Mouse (Mus musculus): Measurements from ENCODE around the gene Gm20458.

Gene Gm20458

DNA sequence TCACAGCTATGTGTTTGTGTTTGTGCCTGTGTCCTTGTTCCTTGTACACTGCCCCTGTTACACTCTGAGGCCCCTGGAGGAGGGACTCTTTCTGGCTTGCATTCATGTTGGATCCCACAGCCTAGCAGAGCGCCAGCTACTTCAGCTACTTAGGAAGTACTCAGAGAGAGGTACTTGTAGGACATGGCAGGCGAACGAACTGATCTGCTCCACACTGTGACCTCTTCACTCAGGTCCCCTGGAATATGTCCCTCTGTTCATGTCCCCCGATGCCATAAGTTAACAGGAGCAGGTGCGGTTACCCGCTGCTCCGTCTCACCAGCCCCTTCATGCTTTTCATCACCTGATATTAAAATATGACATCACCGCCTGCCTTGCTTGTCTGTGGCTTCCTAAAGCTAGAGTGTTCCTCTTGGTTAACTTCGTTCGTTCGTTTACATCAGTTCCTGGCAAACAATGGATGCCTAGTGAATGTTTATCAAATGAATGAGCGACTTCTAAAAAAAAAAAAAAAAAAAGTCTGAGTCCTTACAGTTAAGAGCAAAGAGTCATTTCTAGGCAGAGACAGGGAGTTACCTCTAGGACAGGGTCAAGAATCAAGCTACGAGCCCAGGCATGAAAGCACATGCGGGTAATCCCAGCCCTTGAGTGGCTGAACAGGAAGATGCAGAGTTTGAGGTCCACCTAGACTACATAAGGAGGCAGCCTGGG lies 7.6 kb upstream of the Gm20458 start:
- DNase-seq (ENCODE audit: low spot score) = no peak

DNA sequence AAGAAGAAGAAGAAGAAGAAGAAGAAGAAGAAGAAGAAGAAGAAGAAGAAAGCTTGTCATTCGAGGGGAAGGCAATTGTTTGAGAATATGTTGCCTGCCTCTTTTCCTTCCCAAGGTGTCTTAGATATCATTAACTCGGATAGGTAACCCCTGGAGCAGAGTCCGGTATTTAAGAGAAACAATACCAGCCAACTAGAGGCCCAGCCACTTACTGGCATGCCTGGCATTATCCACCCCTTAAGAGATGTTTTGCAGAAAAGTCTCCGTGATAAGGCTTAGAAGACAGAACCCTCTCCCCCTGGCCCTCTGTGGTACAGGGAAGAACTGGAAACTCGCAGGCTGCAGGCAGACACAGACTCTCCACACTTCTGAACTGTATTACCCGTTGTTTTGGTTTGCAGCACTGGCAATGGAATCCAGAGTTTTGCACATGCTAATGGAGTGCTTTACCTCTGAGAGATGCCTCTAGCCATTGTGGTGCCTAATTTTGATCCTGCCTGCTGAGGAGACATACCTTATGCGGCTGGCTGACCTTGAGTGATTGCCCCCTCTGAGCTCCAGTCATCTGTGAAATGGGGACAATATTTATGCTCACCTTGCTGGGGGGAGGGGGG lies 6.8 kb upstream of the Gm20458 start:
- DNase-seq (ENCODE audit: low spot score) = no peak

DNA sequence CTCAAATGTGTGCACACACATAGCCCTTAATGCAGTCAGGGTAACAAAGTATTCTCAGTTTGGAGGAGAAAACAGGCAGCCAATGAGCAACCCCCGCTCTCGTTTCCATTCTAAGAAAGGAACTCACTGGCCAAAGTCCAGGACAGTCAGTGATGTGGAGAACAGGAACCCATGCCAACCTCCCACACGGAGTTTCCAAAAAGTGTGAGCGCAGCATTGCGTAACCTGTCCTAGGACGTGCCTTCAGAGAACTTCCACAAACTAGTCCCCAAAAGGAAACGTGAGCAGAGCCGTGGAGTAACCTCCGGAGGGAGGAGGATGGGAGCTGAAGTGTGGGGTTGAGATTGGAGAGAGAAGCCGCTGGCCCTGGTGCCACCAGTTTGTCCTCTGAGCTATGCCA lies 5.9 kb upstream of the Gm20458 start:
- DNase-seq (ENCODE audit: low spot score) = no peak

DNA sequence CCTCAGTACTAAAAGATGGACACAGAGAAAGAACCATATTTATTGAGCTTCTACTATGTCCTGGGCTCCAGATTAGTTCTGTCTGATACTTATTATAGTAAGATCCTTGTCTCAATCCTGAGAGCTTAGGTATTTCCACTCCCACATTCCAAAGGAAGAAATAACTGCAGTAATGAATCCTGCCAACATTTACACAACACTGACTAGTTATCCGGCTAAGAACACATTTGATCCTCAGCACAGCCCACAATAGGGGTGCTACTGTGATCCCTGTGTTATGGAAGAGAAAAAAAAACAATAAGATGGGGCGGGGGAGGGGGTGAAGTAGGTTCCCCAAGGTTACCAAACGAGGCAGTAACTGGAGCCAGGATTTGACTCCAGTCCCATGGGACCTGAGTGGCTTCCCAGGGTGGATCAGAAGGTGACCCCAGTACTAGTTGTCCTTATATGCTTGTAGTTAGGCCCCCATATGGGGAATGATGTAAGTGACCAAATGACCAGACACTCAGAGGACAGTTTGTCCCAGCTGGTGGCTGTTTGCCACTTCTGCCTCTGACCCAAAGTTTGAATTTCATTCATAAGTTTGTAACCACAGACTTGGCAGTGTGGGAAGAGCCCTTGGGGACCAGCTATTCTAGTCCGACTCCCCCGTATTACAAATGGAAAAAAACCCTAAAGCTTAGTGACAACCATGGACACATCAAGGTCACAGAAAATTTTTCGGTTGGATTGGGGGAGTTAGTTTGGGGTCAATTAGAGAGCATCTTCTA lies 5.2 kb upstream of the Gm20458 start:
- no peak for DNase-seq (ENCODE audit: low spot score)

DNA sequence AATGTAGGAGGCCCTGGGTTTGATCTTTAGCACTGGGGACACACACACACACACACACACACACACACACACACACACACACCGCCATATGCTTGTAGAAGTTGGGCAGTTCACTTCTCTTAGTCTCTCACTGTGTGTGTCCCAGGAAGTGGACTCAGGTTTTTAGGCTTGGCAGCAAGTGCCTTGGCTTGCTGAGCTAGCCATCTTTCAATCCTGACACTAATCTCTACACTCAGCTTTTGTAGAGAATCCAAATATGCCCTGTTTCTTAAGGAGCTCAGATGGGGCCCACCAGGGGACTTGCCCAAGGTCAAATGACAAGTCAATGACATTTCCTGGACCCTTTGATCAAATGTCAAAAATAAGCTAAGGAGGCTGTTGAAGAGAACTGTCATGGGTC lies 4.4 kb upstream of the Gm20458 start:
- DNase-seq (ENCODE audit: low spot score) = no peak

DNA sequence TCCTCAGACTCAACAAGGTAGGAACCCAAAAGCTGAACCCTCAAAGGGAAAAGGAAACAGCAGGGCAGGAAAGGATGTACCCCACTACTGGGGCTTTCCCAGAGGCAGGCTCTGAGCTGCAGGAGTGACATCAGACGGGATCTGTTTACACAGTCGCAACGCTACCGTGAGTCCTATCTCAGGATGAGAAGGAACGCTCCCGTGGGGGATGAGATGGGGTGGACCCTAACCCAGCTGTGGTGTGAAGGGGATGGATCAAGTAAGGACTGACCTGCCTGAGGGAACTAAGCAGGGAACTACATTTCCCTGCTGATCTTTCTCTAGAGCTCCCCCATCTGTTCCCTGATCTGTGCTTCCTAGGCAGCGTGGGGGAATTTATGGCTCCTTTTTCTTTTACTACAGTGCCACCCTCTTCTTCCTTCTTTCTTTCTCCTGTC lies 3.9 kb upstream of the Gm20458 start, which contains the start of gene Sys1:
TSS of gene Sys1 (plus strand) at position 101 of the 437 bp plus-strand sequence.
- DNase-seq (ENCODE audit: low spot score) = peak; percentile 56

DNA sequence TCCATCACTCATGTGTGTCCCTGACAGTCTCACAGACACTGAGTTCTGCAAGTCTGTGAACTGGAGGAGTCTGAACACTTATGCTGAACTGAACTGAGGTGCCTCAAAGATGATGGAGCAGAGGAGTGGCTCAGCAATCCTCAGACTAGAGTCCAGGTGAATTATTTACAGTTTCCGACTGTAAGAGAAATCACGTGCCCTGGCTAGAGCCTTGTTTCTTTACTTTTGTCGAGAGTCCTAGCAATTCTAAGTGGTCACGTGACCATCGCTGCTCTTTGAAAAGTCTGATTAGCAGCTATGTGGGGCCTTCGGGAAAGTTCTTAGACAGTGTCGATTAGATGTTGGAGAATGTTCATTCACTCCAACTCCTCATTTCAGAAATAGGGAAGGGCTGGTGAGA lies 2.8 kb upstream of the Gm20458 start:
- DNase-seq (ENCODE audit: low spot score) = no peak

DNA sequence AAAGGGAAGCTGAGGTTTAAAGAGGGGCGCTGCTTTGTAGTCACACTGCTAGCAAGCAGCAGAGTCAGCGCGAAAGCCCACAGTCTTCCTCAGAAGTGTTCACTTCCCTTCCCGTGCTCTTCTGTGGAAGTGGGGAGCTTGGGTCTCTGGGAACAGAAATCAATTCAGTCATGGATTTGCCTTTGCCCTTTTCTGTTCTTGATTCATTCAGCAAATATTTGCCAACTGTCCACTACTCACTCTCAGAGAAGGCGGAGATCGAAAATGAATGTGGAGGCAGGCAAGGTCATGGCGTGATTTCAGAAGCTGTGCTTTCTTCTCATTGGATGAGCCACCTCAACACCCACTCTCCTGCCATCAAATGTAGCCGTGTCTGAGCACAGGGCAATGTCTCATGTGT lies 2.2 kb upstream of the Gm20458 start:
- DNase-seq (ENCODE audit: low spot score) = no peak

DNA sequence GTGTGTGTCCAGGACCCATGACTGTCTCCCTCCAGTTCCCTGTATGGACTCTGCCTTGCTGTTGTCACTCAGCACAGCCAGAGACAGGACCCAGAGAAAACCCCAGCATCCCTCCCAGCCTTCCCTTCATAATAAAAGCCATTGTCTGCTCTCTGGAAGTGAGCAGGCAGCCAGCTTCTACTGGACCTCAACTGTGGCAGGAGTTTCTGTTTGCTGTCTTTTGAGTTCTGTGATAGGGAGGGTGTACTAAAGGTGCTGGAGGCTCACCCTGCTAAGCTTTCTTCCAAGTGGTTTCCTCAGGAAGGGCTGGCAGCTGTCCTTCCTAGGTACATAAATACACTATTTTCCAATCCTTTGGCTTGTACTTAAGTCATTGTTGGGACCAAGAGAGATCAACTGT lies 4.4 kb downstream of the Gm20458 start:
- no peak for DNase-seq (ENCODE audit: low spot score)

DNA sequence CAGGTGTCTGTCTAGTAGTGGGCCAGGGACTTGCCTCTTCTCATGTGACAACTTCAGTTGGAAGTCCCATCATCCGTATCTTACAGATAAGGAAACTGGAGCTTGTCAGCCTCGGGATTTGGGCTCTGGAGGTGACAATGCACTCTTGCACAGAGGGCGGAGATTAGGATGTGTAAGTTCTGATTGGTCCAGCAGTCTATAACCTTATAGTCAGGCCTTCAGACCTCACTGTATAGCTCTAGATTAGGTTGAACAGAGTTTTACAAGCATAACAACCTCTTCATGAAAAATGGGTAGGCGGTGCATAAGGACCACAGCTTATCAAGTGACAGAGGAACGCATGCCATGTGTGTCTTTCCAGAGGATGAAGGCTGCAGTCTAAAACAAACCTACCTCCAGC lies 6.0 kb downstream of the Gm20458 start:
- DNase-seq (ENCODE audit: low spot score) = no peak

DNA sequence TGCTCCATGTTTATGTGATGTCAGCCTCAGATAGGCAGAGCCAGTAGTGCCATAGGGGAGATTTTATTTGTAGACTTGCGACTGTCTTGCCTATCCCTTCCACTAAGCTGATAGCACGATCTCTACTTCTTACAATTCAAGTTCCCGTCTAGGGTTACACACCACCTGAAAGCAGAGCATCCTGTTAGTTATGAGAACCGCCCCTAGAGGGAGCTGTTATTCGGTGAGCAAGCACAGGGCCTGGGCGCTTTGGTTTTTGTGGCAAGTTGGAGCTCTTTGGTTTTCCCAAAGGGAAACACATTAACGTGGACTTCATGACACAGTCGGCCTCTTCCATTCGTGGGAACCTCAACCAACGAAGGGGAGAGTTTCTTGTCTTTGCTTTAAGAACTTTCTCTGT lies 9.5 kb downstream of the Gm20458 start:
- peak; percentile 50 for DNase-seq (ENCODE audit: low spot score)

DNA sequence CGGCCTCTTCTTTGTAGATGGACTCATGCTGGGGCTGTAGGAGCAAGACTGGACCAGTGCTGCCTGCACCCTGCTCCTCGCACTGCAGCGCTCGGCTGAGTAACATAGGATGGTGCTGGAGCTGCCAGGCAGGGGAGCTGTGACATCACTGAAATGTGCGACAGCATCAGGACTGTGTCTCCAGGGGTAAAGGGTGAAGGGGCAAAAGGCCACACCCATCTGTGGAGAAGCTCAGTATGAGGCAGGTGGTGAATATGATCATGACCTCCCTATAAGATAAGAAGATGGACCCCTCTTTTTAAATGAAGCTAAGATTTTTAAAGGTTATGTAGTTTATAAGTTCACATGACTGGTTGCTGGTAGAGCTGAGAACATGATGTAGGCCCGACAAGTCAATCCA lies 12.9 kb downstream of the Gm20458 start, which contains the start of gene Trp53tg5:
TSS of gene Trp53tg5 (minus strand) at position 101 of the 400 bp plus-strand sequence.
- DNase-seq (ENCODE audit: low spot score) = no peak

DNA sequence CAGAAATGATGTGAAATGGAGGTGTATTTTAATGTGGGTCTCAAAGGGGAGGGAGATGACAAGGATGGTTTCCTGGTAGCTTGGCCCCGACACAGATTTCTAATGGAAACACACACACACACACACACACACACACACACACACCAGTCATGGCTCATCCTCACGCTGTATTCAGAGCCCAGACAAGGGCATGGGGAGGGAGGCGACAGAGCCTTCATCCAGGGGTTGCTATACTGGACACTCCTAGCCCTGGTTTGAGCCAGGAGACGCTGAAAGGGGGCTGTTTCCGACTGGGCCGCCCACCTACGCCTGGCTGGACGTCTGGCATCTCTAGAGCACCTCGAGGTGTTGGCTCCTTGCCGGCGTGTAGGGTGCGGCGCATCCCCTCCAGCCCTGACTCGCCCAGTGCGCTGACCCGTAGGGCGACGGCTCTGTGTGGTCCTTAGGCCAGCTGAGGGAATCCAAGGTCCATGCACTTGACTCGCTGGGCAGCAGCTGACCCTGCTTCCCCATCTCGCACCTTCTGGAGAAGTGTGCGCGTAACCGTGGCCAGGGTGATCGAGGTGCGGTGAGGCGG lies 25.0 kb downstream of the Gm20458 start, which contains the start of gene Dbndd2:
TSS of gene Dbndd2 (plus strand) at position 426 of the 577 bp plus-strand sequence.
- DNase-seq (ENCODE audit: low spot score) = no peak

DNA sequence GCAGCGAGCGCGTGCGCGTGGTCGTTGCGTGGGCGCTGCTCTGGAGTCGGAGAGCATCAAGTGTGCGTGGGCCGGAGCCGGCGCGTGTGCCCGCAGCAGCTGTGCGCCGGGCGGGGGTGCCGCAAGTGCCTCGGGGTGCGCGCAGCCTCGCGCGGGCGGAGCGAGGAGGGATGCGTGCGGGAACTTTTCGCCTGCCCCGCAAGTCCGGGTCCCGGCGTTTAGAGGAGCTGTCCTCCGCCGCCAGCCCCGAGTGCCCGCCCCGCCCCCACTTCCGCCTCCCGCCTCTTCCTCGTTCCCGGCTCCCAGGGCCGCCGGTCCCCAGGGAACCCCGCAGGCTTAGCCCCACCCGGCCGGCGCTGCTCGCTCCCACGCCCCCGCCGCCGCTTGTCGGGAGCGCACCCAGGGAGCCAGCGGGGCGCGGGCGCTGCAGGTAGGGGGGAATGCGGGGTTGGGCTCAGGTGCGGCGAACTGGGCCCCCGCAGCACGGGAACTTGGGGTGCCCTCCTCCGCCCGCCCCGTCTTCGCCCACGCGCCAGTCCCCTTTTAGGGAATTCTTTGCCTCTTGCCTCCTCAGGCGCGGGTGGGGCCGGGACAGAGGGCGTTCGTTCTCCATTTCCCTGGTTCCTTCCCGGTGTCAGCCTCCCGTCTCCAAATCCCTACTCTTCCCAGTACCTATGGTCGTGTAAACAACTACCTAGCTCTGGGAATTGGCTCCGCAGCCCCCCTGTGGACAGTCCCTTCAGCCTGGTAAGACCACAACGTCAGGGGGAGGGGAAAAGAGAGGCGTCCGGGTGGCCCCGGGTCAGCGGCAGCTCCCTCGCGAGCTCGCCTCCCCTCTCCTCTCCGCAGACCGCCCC lies 25.7 kb downstream of the Gm20458 start:
- peak; percentile 43 for DNase-seq (ENCODE audit: low spot score)

DNA sequence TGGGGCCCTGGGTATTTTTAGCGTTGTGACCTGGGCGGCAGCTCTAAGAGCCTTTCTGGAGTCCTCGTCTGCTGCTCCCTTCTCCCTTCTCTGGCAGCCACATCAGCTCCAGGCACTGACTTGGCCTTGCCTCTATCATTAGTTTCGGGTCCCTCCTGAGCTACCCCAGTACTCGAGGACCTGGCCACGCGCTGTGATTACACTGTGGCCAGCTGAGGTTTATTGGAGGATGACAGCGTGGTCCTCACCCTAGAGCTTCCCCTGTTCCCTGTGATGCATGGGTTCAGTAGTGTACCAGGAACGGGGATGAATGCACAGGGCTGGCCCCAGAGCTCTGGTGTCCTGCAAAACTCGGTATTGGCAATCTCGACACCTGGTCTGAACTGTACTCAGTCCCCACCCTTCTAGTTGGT lies 26.4 kb downstream of the Gm20458 start:
- DNase-seq (ENCODE audit: low spot score) = no peak

DNA sequence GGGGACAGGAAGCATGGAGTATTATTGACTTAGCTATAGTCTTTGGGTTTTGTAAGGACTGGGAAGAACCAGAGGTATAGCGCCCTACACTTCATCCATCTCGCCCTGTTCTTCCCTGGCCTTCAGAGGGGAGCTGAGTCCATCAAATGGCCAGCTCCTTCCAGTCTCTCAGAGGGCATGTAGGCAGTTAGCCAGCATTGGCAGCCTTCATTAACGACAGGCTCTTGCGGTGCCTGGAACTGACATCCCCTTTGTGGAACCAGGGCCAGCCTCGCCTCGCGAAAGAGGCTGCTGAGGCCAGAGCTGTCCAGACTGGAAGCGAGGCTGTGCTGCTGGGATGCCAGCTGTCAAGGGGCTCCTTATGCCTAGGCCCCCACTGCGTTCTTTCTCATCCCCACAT lies 27.0 kb downstream of the Gm20458 start:
- no peak for DNase-seq (ENCODE audit: low spot score)

DNA sequence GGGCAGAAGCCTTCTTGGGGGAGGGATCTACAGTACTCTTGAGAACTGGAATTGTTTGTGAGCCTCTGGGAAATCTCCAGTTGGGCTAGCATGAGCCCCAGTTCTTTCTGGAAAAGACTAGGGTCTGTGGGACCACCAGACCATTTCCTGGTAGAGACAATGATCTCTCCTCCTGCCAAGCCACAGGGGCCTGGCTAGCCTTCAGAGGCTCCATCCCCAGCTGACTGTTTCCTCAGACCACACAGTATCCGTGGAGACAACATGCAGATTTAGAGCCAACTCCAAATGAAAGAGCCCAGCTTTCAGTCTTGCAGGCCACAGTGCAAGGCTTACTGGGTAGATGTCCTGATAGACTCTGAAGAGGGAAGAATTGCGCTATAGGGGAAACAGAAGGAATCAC lies 33.4 kb downstream of the Gm20458 start:
- no peak for DNase-seq (ENCODE audit: low spot score)

DNA sequence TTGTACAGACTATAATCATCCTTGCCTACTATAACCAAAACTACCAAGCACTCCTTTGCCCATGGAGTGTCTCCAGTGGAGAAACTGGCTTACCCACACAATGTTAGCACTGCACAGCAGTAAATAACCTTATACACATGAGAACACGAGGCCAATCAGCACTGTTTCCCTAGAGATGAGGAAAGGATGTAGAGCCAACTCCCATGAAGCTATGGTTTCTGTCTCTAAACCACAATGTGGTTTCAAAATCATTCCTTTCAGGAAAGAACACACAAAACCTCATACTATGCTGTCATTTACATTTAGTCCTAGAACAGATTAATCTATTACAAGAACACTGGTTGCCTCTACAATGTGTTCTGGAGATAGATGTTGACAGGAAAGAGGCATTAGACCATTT lies 35.6 kb downstream of the Gm20458 start:
- DNase-seq (ENCODE audit: low spot score) = no peak

DNA sequence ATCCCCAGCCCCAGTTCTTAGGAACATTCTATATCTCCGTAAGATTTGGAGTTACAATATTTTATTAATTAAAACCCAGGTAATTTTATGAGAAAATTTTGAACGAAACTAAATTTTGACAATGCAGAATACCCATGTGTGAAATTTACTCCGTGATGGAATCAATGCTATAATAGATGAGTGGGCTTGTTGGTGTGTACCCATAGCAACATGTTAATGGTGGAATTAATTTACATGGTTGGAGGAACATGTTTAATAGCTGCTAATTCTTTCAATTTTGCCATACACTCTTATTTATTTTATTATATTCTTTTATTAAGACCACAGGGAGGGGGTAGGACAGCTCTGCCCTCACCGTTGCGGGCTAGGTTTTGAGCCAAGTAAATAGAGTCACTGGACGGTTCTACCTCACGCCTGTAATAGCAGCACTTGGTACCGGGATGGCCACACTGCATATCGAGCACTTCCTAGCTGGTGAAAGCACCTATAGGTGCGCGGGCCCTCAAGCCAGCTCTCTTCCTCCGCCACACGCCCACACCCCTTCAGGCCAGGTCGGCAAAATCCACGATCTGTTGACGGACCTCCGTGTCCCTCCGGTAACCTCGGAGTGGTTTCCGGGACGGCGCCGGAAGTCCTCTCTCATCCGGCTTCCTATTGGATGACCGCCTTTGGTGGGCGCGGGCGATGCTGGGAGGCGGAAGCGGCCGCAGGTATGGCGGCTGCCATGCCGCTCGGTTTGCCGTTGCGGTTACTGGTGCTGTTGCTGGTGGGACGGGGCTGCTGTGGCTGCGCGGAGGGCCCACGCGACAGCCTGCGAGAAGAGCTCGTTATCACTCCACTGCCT lies 36.3 kb downstream of the Gm20458 start, which contains the start of gene Pigt:
TSS of gene Pigt (plus strand) at position 674 of the 844 bp plus-strand sequence.
- DNase-seq (ENCODE audit: low spot score) = peak; percentile 85

DNA sequence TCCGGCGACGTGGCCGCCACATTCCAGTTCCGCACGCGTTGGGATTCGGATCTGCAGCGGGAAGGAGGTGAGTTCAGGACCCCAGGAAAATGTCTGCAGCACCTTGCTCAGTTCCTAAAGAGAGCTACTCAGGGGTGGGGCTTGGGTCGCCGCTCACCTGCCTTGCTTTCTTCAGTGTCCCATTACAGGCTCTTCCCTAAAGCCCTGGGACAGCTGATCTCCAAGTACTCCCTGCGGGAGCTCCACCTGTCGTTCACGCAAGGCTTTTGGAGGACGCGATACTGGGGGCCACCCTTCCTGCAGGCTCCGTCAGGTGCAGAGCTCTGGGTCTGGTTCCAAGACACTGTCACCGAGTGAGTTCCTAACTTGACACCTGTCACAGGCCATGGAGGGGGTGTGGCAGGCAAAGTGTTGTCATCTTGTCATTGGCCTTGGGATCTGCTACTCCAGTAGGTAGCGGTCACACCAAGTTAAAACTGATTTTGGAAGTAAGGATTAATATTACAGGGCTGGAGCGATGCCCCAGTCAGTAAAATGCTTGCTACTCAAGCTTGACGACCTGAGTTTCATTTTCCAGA lies 37.0 kb downstream of the Gm20458 start:
- DNase-seq (ENCODE audit: low spot score) = no peak
